Mouse (Mus musculus) limb, embryonic 13.5 days (tissue): Measurements from ENCODE around the gene Gnl2. TPM values are rescaled to one million over a fixed set of nuclear protein-coding genes. Genes with fewer than 3 reads are reported as not detected.

Experiments
- ATAC-seq: fragments of 200-750 bp; cut with Nextera tagmentation; 2 replicates; pipeline ENCODE4 v1.8.0; 2017; ENCODE audit warnings: low read depth, moderate number of reproducible peaks, moderate TSS enrichment; ENCODE audit not compliant: low FRiP score
- H3K27ac ChIP-seq: fragments of 300-500 bp; sonication (generic); 2 replicates; pipeline ENCODE4 v1.5.1; 2015; ENCODE audit warnings: inconsistent platforms, mild to moderate bottlenecking, moderate library complexity
- H3K27me3 ChIP-seq: fragments of 300-500 bp; sonication (generic); 2 replicates; pipeline ENCODE4 v1.6.1; 2015; ENCODE audit warnings: mild to moderate bottlenecking, inconsistent platforms
- H3K36me3 ChIP-seq: fragments of 300-500 bp; sonication (generic); 2 replicates; pipeline ENCODE4 v1.6.1; 2015; ENCODE audit warnings: inconsistent platforms, mild to moderate bottlenecking, moderate library complexity
- H3K4me1 ChIP-seq: fragments of 300-500 bp; sonication (generic); 2 replicates; pipeline ENCODE4 v1.6.1; 2015; ENCODE audit warnings: inconsistent platforms
- H3K4me2 ChIP-seq: fragments of 300-500 bp; sonication (generic); replicated peaks from 2 replicates; pipeline ENCODE4 v1.6.1; 2015; ENCODE audit warnings: inconsistent platforms, mild to moderate bottlenecking, moderate library complexity
- H3K4me3 ChIP-seq: fragments of 300-500 bp; sonication (generic); 2 replicates; pipeline ENCODE4 v1.5.1; 2015; ENCODE audit warnings: moderate library complexity, mild to moderate bottlenecking, inconsistent platforms
- H3K9ac ChIP-seq: fragments of 300-500 bp; sonication (generic); 2 replicates; pipeline ENCODE4 v1.6.1; 2015; ENCODE audit warnings: mild to moderate bottlenecking, inconsistent platforms
- H3K9me3 ChIP-seq: fragments of 300-500 bp; sonication (generic); 2 replicates; pipeline ENCODE4 v1.6.1; 2016; ENCODE audit warnings: inconsistent platforms
- WGBS: fragments of 180-500 bp; shearing (Covaris S2); methylation state at CpG from one replicate; pipeline ENCODE4 v1.1.7; 2015; 5-methylcytosine and 5-hydroxymethylcytosine counted together
- polyA plus RNA-seq: library from polyadenylated mRNA; unstranded; fragments of >200 nt; fragmentation: Nextera tagmentation; extraction: Ambion mirVana; gene quantifications from 2 replicates; pipeline ENCODE4 v1.2.1, GENCODE M21; 2015

The Gnl2 gene
- polyA plus RNA-seq, 1 experiment from 2014 or later = 91.7 TPM

- H3K4me2 ChIP-seq = no peak overlapping the region
- WGBS = 74% methylated on average over 8 of the region's 8 CpGs
Measured at GRCm38 (mm10) chr4:125063829-125064228, 47.4 kb downstream of the Gnl2 start.

GRCm38 (mm10) chr4:125065517-125066307, 49.3 kb downstream of the Gnl2 start, which contains the start of gene Dnali1:
Gene Dnali1, minus strand, starts transcription at chr4:125065703.
- Histone ChIP-seq H3K9ac (peak within 1 kb of the TSS; percentile 94), H3K27me3 (peaks cover 15% of the 10 kb centered on the region), H3K4me2 (peak within 1 kb of the TSS; percentile 87), H3K4me3 (peak within 1 kb of the TSS; percentile 92), H3K9me3 (no peaks in the 10 kb centered on the region), H3K36me3 (peaks cover 25% of the 10 kb centered on the region), H3K27ac (no peak within 1 kb of the TSS; the same call in 1 of the 2 replicates), H3K4me1 (peaks cover 12% of the 10 kb centered on the region)
- ATAC-seq = 0 out of 2 replicates have a peak, but pooled peaks have one; percentile 1
- 3% methylated on average over 26 of the region's 26 CpGs for WGBS

More at GRCm38 (mm10) chr4:125063829-125064228, 47.4 kb downstream of the Gnl2 start:
- H3K4me3 ChIP-seq = no peak overlapping the region
- peaks cover 12% of the 10 kb centered on the region for H3K4me1 ChIP-seq
- H3K27ac ChIP-seq = no peak overlapping the region
- H3K9ac ChIP-seq = no peak overlapping the region
- peaks cover 15% of the 10 kb centered on the region for H3K27me3 ChIP-seq
- no peak for ATAC-seq
- no peaks in the 10 kb centered on the region for H3K9me3 ChIP-seq
- H3K36me3 ChIP-seq = peaks cover 7% of the 10 kb centered on the region

- Histone ChIP-seq H3K27me3 (peaks cover 15% of the 10 kb centered on the region), H3K4me3 (peak within 1 kb of the TSS; percentile 92), H3K9me3 (no peaks in the 10 kb centered on the region), H3K4me2 (peak within 1 kb of the TSS; percentile 87), H3K4me1 (peaks cover 12% of the 10 kb centered on the region), H3K27ac (no peak within 1 kb of the TSS; the same call in 1 of the 2 replicates), H3K36me3 (peaks cover 36% of the 10 kb centered on the region), H3K9ac (peak within 1 kb of the TSS; percentile 94)
- peak; percentile 91 for ATAC-seq
- WGBS = under 1% methylated on average over 78 of the region's 78 CpGs
Measured at GRCm38 (mm10) chr4:125066490-125067370, 50.3 kb downstream of the Gnl2 start, which contains the start of gene Snip1. Gene Snip1, plus strand, starts transcription at chr4:125066672.

GRCm38 (mm10) chr4:125077700-125078099, 61.3 kb downstream of the Gnl2 start:
- WGBS = 83% methylated on average over 2 of the region's 2 CpGs
- Histone ChIP-seq H3K27me3 (no peaks in the 10 kb centered on the region), H3K36me3 (peaks cover 57% of the 10 kb centered on the region), H3K4me3 (no peak overlapping the region), H3K4me2 (no peak overlapping the region), H3K4me1 (no peaks in the 10 kb centered on the region), H3K27ac (no peak overlapping the region), H3K9me3 (no peaks in the 10 kb centered on the region), H3K9ac (no peak overlapping the region)
- no peak for ATAC-seq

GRCm38 (mm10) chr4:125078698-125079097, 62.3 kb downstream of the Gnl2 start:
- 95% methylated on average over 2 of the region's 2 CpGs for WGBS
- no peak overlapping the region for H3K27ac ChIP-seq
- H3K9me3 ChIP-seq = no peaks in the 10 kb centered on the region
- H3K4me1 ChIP-seq = no peaks in the 10 kb centered on the region
- no peak overlapping the region for H3K9ac ChIP-seq
- no peaks in the 10 kb centered on the region for H3K27me3 ChIP-seq
- peaks cover 47% of the 10 kb centered on the region for H3K36me3 ChIP-seq
- no peak overlapping the region for H3K4me2 ChIP-seq
- no peak overlapping the region for H3K4me3 ChIP-seq
- ATAC-seq = no peak

GRCm38 (mm10) chr4:125084403-125085345, 68.3 kb downstream of the Gnl2 start, which contains the start of gene Meaf6:
Gene Meaf6, plus strand, starts transcription at chr4:125085134.
- Histone ChIP-seq H3K9ac (peak within 1 kb of the TSS; percentile 90), H3K4me3 (peak within 1 kb of the TSS; percentile 85), H3K4me2 (peak within 1 kb of the TSS; percentile 84), H3K4me1 (peaks cover 15% of the 10 kb centered on the region), H3K36me3 (peaks cover 34% of the 10 kb centered on the region), H3K27me3 (no peaks in the 10 kb centered on the region), H3K9me3 (no peaks in the 10 kb centered on the region), H3K27ac (peak within 1 kb of the TSS; percentile 96)
- peak; percentile 92 for ATAC-seq
- 2% methylated on average over 63 of the region's 63 CpGs for WGBS

- no peaks in the 10 kb centered on the region for H3K27me3 ChIP-seq
- H3K9me3 ChIP-seq = no peaks in the 10 kb centered on the region
- H3K4me1 ChIP-seq = peaks cover 15% of the 10 kb centered on the region
- H3K27ac ChIP-seq = peak overlapping the region; percentile 96
- ATAC-seq = peak; percentile 94
- under 1% methylated on average over 45 of the region's 45 CpGs for WGBS
- H3K4me3 ChIP-seq = peak overlapping the region; percentile 85
- H3K36me3 ChIP-seq = peaks cover 41% of the 10 kb centered on the region
- peak overlapping the region; percentile 84 for H3K4me2 ChIP-seq
- H3K9ac ChIP-seq = peak overlapping the region; percentile 90
Measured at GRCm38 (mm10) chr4:125085346-125085841, 69.0 kb downstream of the Gnl2 start.

- Histone ChIP-seq H3K36me3 (peaks cover 62% of the 10 kb centered on the region), H3K9ac (no peak overlapping the region), H3K27me3 (no peaks in the 10 kb centered on the region), H3K4me1 (no peaks in the 10 kb centered on the region), H3K27ac (no peak overlapping the region), H3K4me3 (no peak overlapping the region), H3K9me3 (no peaks in the 10 kb centered on the region), H3K4me2 (no peak overlapping the region)
- no peak for ATAC-seq
- 91% methylated on average over 5 of the region's 5 CpGs for WGBS
Measured at GRCm38 (mm10) chr4:125093031-125093430, 76.6 kb downstream of the Gnl2 start.

GRCm38 (mm10) chr4:125096066-125096465, 79.7 kb downstream of the Gnl2 start:
- Histone ChIP-seq H3K27ac (no peak overlapping the region), H3K9ac (peak overlapping the region; percentile 39; the same call in 1 of the 2 replicates), H3K4me1 (no peaks in the 10 kb centered on the region), H3K27me3 (no peaks in the 10 kb centered on the region), H3K36me3 (peaks cover 32% of the 10 kb centered on the region), H3K9me3 (no peaks in the 10 kb centered on the region), H3K4me2 (no peak overlapping the region), H3K4me3 (no peak overlapping the region)
- 91% methylated on average over 5 of the region's 5 CpGs for WGBS
- no peak for ATAC-seq

- Histone ChIP-seq H3K27me3 (no peaks in the 10 kb centered on the region), H3K4me3 (no peak overlapping the region), H3K9ac (no peak overlapping the region), H3K4me1 (no peaks in the 10 kb centered on the region), H3K27ac (no peak overlapping the region), H3K9me3 (no peaks in the 10 kb centered on the region), H3K36me3 (peaks cover 26% of the 10 kb centered on the region), H3K4me2 (no peak overlapping the region)
- no peak for ATAC-seq
- 71% methylated on average over 4 of the region's 4 CpGs for WGBS
Measured at GRCm38 (mm10) chr4:125097412-125097811, 81.0 kb downstream of the Gnl2 start.

- H3K4me3 ChIP-seq = no peak overlapping the region
- ATAC-seq = no peak
- H3K9me3 ChIP-seq = no peaks in the 10 kb centered on the region
- H3K4me1 ChIP-seq = no peaks in the 10 kb centered on the region
- no peak overlapping the region for H3K4me2 ChIP-seq
- H3K27me3 ChIP-seq = no peaks in the 10 kb centered on the region
- no peak overlapping the region for H3K9ac ChIP-seq
- no peak overlapping the region for H3K27ac ChIP-seq
- WGBS = 10% methylated on average over 8 of the region's 8 CpGs
- peaks cover 31% of the 10 kb centered on the region for H3K36me3 ChIP-seq
Measured at GRCm38 (mm10) chr4:125099458-125099857, 83.1 kb downstream of the Gnl2 start.
